Mouse (Mus musculus): ENCODE measurements around the gene Dhx58.
"Not testable (repeated sequence)": the region's sequence is repeated elsewhere in the genome, so short reads cannot be mapped to it uniquely, and the experiment has no call there.

The Dhx58 gene

DNA sequence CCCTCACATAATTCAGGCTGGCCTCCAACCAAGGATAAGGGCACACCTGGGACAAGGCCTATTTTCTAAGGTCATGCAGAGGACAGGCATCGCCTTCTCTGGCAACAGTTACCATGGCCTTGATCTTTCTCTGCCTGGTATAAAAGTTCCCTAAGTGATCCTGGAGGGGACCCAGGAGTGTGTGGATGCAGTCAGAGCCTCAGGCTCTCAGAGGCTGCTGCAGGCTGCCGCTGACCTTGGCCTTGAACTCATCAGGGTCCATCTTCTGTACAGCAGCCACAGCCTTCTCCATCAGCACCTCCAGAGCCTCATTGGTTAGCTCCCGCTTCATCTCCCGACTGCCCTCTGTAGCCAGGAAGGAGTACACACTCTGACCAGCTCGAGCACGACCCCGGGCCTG, 6.2 kb downstream of the Dhx58 start:
- DNase-seq, result no peak

- DNase-seq, result peak; percentile 55 to 80
These were observed 9.1 kb downstream of the Dhx58 start for GRCm38 (mm10) chr11:100694926-100695325.

DNA sequence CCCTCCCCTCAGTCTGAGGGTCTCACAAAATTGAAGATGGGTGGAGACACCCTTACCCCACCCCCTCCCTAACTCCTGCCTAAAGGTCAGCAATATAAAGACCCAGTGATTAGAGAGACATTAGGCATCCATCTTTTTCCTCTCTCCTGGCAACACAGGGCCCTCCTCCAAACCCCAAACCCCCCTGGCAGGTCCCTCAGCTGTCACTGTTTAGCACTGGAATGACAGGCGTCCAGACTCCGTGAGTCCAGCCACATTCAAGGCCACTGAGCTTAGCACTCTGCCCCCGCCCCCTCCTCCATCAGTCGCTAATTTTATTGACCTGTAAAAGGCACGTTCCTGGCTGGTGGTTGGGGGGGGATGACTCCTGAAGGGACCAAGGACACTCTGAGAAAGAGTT, 10.9 kb downstream of the Dhx58 start:
- no peak for DNase-seq

DNA sequence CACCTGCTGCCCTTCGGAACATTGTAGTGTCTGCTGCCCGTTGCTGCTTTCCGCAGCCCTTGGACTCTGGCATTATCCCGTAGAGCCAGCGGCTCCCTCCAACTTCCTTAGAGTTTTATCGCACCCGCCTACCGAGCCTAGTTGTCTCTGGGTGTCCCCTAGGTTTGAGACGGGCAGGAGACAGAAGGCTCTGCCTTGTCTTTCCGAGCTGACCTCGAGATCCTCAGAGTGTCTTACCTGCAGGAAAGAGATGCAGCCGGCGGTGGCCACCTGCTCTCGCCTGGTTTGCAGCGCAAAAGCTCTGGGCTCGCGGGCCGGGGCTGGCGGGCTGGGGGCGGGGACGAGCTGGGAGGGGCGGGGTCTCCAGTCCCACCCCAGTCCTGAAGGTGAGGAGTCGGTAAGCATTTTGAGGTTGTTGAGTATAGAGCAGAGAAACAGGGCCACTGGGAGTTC, 11.9 kb downstream of the Dhx58 start, which contains the start of gene Zfp385c:
Gene Zfp385c, minus strand, starts transcription at position 292 of the 453 bp plus-strand sequence.
- no peak for DNase-seq

GRCm38 (mm10) chr11:100690389-100690788, 13.7 kb downstream of the Dhx58 start:
- DNase-seq, result no peak

- no peak for DNase-seq
These were observed 15.6 kb downstream of the Dhx58 start for GRCm38 (mm10) chr11:100688443-100688842.

GRCm38 (mm10) chr11:100687265-100687664, 16.8 kb downstream of the Dhx58 start:
- no peak for DNase-seq

DNA sequence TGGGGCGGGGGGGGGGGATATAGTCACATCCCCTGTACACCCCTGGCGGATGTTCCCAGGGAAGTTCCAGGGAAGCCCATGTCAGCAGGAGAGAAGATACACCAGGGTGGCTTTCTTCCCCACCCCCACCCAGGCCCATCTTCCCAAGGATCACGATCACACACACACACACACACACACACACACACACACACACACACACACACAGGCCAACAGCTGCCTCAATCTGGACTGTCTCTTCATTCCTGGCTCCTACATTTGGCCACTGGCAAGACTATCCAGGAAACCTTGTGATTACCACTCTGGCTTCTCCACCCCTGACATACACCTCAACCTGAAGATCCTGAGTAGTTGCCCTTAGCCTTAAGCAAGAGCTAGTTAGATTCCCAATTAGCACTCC, 18.7 kb downstream of the Dhx58 start:
- DNase-seq, result no peak

GRCm38 (mm10) chr11:100684084-100684483, 20.0 kb downstream of the Dhx58 start:
- no peak for DNase-seq

DNA sequence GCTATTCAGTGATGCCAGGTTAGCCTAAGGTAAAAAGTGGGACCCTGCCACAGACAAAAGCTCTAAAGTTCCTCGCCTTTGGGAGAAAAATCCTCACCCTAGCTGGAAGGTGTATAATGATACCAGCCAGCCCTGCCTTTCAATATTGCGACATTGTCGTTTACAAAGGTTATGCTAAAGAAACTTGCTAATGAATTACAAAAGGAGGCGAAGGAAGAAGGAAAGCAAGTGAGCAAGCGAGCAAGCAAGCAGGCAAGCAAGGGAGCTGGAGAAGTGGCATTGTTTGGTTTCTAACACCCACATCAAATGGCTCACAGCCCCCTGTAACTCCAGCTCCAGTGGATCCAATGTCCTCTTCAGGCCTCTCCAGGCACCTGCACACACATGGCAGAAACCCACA, 21.5 kb downstream of the Dhx58 start:
- no peak for DNase-seq

DNA sequence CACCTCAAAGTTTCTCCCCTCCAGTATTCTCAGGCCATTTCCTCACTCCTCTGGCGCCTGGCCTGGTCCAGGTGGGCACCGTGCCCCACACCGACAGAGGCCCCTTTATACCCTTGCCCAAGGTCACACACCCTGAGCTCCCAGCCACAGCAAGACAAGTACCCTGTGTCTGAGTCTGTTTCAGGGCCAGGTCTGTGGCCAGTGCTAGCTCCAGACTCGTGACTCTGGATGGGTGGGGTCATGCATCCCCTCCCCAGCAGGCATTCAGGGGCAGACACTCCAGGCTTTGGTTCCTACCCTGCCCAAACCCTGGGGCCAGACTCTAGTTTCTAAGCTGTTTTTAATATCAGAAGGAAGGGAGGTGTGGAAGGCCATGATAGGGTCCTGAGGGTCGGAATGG, 22.2 kb downstream of the Dhx58 start:
- DNase-seq, result no peak

DNA sequence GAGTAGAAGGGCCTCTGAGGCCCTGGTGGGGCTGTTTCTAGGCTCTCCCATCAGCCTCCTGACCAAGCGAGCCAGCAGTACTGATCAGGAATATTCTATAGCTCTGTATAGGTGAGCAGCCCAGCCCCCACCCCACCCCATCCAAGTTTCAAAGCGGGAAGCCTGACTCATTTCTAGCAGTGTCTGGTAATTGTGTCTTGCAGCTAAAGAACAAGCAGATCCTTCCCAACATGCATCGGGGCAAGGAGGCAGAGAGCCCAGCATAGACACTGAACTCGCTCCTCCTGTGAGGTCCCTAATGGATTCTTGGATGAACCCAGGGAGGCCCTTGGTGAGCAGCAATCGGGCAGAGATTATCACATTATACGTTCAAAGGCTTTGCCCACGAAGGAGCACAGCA, 26.3 kb downstream of the Dhx58 start:
- no peak for DNase-seq

DNA sequence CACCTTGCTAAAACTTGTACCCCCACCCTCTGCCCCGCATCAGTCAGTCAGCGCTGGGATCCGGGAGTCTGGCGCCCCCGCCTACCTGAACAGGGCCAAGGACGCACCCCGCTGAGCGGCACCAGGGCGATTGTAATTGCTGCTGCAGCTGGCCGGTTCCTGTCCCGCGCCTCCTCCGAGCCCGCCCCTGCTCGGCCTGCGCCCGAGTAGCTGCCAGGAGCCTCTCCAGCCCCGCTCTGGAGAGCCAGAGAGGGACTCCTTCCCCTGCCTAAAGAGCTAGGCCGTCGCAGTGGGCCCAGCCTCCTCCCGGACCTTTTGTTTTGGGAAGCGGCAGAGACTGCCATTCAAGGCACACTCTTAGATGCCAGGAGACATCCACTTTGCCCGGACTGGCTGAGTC, 30.9 kb downstream of the Dhx58 start:
- DNase-seq, result no peak

DNA sequence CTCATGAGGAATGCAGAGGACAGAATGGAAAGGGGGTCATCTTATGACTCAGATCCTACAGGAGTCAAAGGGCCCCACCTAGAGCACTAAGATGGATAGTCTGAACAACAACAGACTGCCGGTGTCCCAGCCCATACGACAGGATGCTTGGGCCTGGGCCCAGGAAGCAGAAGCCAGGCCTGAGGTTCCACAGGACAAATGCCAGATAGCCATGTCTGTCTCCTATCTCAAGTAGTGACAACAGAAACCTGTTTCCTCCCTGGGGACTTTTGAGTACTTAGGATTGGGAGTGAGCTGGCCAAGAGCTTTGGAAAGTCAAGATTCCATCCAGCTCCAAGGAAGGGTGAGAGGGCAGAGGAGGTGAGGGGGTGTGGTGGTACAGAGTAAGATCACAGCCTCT, 32.1 kb downstream of the Dhx58 start:
- DNase-seq, result no peak

GRCm38 (mm10) chr11:100671049-100671448, 33.0 kb downstream of the Dhx58 start:
- no peak for DNase-seq

- DNase-seq, result no peak
These were observed 44.3 kb downstream of the Dhx58 start for GRCm38 (mm10) chr11:100659806-100660205.

DNA sequence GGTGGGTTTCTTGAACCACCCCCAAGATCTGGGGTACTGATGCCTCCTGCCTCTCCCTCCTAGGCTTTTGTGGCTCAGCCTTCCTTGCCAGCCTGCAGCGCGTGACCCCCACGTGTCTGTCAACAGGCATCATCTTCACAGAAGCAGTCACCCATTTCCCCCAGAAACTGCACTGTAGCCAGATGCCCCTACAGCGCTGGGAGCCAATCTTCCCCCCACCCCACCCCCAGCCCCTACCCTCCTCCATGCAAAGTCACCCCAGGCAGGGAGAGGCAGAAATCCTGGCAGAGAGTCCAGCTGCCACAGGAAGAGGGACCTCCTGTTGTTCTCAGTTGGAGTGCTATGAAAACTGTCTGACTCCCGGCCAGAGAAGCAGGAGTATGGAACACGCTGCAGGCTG, 47.6 kb downstream of the Dhx58 start:
- DNase-seq, result no peak

- not testable (repeated sequence) for DNase-seq
These were observed 48.5 kb downstream of the Dhx58 start for GRCm38 (mm10) chr11:100655589-100655988.

- no peak for DNase-seq
These were observed 52.3 kb downstream of the Dhx58 start for GRCm38 (mm10) chr11:100651748-100652147.

DNA sequence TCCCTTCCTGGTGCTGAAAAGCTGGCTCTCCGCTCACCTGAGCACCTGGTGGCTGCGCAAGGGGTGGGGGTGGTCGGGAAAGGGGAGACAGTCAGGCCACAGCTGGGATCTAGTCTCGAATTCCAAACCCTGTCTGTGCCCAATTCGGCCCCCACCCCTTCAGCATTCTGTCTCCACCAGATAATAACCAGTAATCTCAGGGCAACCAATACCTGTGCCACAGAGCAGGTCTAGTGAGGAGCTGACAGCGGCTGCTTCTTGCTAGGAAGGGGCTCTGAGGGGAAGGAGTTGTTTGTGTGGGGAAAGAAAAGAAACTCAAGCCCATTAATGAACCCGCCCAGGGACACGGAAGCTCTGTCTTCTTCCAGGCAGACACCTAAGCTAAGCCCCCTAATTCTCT, 52.9 kb downstream of the Dhx58 start:
- no peak for DNase-seq

GRCm38 (mm10) chr11:100648405-100648804, 55.7 kb downstream of the Dhx58 start:
- DNase-seq, result no peak

DNA sequence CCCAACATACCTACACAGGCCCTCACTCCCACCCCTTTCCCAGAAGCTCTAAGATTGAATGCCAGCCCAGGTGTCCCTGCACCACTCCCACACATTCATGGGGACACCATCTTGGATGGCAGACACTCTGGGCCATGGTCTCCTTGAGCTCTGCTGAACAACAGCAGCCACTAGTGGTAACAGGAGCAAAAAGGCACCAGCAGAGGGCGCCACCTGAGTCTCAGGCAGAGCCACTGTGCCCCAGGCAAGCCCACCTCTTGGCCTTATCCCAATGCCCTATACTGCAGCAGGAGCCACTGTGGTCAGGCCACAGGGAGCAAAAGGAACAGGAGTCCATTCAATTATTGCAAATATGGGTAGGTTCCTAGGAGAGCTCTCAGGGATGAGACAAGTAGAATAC, 57.8 kb downstream of the Dhx58 start:
- peak in 1 of 2 experiments; percentile 52 for DNase-seq

Data from spleen, adult 18-20 months (tissue).